Mouse (Mus musculus) left cerebral cortex, postnatal 10 days (tissue): ENCODE measurements around the gene Ogfod1. TPM values are rescaled to one million over a fixed set of nuclear protein-coding genes. Genes with fewer than 3 reads are reported as not detected.
"Not testable (repeated sequence)": the region's sequence is repeated elsewhere in the genome, so short reads cannot be mapped to it uniquely, and the experiment has no call there.

ENCODE experiments used
- DNase-seq, 2 experiments: peaks; one replicate each; pipeline ENCODE4 v3.0.0; 2021 to 2022; ENCODE audit warnings: low spot score in 2 of 2, mixed read lengths in 1 of 2; ENCODE audit errors: extremely low spot score in 1 of 2
- intact Hi-C: fragments of 180-260 bp; cut with DNase I; formaldehyde crosslinking; loops from one replicate; pipeline ENCODE4 v1.15.1; 2025
- total RNA-seq, 2 experiments: library from RNA; stranded (reverse); gene quantifications; 2 replicates each; pipeline ENCODE4 v1.2.3; 2021

Ogfod1 gene
- total RNA-seq, result 10 to 100 TPM; 36.7 to 38.1 TPM

DNA sequence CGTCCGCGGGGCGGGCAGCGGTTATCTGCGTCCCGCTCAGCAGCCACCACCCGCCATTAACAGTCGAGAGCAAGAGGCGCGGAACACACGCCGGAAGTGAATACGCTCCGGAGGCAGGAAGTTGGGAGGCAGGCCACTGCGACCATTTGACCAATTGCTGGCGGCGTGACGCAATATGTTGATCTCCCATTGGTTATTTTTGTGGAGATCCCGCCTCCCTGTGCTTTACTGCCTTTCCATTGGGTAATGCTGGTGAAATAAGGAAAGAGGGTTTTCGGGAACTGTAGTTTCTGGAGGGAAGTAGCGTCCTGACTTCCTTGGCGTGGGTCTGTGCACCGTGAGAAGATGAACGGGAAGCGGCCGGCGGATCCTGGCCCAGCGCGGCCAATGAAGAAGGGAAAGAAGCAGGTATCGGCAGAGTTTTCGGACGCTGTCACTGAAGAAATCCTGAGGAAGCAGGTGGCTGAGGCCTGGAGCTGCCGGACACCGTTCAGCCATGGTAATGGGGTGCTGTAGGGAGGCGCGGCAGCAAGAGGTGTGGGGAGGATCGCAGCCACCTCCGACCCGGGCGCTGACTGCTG lies at the start of gene Ogfod1, which contains the start of gene Nudt21:
Gene Ogfod1, plus strand, starts transcription at position 255 of the 581 bp plus-strand sequence.
Gene Nudt21, minus strand, starts transcription at position 88 of the 581 bp plus-strand sequence.
- peak; percentile 95 to 98 for DNase-seq
- intact Hi-C loops, result no loop called here

DNA sequence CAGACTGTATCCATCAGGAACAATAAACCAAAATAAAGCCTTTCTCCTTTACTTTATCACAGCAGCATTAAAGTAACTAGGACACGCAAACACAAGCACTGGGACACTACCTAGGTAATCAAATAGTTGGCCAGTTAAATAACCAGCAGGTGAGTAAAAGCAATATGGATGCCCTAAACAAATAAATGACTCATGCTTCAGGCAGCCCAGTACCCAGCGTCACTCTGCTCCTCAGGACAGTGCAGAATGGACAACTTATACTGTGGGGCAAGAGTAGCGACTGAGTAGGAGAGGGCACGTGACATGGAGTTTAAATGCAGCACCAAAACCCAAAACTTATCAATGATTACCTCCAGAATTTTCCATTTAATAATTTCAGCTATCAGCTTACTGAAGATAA lies 47.3 kb upstream of the Ogfod1 start:
- intact Hi-C loops, result no loop called here
- DNase-seq, result no peak

DNA sequence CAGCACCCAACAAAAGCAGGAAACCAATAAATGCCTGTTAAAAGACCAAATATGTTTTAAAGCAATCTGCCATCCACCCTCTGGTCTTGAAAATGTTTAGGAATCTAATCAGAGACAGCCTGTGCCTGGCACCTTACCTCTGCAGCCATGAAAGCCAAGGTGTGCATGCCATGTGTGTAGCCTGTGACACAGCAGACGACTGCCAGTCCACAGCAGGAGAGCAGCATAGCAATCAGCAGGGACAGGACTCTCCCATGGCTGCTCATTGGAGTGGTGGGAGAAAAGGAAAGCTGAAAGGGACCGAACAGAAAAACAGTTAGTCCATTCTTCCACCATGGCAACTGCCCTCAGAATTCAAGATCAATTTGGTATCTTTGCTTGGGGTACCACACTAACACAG lies 38.0 kb upstream of the Ogfod1 start:
- no peak for DNase-seq
- intact Hi-C loops, result no loop called here

DNA sequence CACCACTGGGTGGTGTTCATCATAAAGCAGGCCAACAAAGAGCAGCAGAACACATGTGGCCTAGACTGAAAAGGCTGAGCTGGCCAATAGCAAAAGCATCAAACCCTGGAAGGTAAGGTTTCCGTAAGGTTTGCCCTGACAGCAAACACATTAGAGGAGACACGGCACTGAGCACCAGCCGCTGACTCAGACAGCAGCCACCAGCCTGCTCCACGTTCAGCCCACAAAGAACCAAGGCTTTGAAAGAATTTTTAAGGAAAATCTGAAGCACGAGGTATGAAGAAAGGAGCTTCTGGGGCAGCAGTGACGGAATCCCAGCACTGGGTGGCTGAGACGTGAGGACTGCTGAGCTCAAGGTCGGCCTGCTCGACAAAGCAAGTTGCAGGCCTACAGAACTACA lies 32.9 kb upstream of the Ogfod1 start:
- intact Hi-C loops, result no loop called here
- DNase-seq, result no peak

DNA sequence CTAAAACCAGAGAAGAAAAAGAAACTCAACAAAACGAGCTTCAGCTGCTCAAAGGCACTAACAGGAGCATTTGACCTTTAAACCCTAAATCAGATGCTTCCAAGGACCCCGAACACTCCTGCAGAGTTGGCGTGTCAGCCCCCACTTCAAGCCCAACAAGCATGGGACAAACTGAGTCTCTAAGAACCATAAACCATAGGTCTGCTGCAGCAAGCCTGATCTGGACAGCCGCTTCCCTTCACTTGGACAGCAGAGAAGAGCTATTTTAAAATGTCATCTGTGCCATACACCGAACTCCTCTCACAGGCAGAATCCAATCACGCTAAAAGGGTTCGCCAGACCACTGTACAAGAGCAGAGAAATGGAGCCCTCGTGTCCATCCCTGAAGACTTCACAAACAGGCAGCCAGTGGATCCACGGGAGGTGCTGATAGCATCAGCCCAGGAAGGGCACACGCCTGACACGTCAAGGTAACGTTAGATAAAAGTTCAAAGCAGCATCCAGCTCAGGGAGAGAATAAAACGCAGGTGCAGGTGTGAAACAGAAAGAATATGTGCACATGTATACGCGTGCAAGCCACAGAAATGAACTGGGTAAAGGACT lies 27.7 kb upstream of the Ogfod1 start:
- intact Hi-C loops, result no loop called here
- no peak for DNase-seq

DNA sequence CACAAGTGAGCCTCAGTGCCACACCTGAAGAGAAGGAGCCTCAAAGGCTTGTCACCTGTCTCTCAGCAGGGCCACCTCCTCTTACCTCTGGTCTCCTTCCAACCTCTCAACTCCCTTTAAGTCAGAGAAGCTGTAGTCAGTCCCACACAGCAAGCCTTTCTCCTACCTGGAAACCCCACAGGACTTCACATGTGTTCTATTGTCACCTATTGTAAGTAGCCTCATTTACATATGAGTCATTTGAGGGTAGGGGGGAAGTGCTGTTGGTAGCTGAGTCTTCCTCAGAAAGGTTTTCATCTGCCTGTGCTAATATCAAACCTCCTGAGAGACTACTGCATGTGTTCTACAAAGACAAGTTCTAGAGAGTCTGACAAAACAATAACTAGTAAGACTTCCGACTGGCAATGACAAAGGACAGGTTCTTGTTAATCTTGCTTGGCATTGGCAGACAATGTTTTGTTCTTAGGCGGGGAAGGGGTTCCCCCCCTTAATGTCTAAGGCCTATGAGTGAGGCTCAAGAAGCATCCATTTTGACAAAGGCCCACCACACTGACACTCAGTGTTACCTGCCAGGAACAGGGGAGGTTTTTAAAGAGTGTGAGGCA lies 26.8 kb upstream of the Ogfod1 start:
- DNase-seq, result no peak
- intact Hi-C loops, result no loop called here

DNA sequence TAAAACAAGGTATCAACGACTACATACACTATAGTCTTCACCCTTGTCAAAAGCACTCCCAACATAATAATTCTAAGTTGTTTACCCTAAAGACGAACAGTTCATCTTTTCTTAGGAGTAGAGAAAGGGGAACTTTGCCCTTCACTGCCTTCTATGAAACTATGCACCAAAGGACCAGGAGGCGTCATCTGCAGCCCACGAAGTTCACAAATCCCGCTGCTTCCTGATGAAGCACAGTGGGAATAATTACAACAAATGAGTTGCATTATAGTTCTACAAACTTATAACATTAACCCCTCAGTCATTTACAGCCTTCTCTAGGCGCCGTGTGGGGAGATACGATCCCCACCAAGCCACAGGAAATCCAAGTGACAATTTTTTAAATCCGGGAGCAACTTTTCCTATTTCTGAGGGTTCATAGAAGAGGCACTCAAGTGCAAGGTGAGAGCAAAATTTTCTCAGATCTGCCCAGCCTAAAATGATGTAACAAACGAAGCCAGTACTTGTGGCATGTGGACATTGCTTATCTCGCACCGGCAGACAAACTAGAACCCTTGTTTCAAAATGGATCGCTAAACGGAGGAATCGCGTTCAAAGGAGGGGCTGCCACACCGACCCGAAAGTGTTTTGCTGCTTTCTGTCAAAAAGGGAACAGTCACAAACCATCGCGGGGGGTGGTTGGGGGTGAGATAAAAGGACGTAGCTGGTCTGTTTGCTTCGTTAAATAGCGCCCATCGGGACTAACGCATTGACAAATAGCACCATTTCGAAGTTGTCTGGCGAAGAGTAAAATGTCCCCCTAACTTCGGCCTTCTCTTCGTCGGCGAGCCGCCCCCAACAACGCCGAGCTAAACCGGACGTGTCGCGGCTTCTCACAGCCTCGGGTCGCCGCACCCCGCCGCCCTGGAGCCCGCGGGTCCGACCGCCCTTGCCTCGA lies 25.7 kb upstream of the Ogfod1 start:
- no peak for DNase-seq
- intact Hi-C loops, result no loop called here

DNA sequence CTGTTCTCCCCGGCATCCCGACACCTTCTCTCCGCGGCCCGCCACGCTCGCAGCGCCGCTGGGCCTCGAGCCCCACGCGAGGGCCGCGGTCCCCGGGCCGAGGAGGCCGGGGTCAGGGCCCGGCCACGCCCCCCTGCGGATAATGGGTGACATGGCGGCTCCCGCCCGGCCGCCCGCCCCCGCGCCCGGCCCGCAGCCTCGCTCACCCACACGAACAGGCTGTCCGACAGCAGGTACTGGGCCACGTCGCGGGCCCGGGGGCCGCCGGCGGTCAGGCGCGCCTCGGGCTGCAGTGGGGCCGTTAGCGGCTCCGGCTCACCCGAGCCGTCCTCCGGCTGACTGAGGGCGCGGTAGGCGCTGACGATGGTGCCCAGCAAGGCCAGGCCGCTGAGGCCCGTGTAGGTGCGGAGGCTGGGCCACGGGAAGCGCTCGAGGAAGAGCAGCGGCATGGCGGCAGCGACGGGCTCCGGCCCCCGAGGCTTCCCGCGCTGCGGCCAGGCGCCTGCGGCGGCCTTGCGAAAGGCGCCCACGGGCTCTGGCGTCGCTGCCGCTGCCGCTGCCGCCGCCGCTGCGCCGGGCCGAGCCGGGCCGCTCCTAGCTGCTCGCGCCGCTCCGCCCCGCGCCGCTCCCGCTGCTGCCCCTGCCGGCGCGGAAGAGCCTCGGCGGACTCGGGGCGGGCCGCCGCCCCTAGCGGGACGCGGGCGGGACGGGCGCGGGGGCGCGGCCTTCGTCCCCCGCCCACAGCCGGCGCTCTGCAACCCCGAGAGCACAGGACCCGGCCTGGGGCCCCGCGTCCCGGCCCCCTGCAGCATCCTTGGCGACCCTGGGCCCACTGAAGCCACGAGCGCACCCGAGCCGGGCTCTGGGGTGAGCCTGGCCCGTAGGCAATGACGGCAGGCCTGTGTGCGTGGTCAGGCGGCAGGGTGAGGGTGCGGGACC lies 24.7 kb upstream of the Ogfod1 start, which contains the start of gene Amfr:
Gene Amfr, minus strand, starts transcription at position 830 of the 939 bp plus-strand sequence.
- intact Hi-C loops, result no loop called here
- peak; percentile 15 to 78 for DNase-seq

DNA sequence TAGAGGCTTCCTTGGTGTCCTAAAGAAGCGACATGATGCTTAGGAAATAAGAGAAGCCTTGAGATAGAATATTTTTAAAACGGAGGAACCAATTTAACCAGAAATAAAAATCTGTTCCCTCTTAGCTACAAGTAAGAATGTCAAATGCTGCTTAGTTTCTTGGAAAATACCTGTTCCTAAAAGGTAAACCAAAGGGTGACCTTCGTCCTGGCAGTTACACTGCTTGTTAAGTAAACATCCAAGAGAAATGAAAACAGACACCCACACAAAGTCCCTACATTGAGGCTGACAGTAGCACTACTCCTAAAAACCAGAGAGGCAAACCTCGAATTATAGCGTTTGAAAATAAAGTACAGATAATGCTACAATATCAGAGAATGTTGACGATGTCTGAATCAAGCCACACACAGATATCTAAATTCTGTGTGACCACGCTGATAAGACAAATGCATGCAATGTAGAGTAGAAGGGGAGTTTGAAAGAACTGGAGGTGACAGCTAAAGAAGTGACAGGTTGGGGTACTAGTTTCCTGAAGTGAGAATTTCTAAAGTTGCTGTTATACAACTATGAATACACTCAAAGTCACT lies 23.9 kb upstream of the Ogfod1 start:
- intact Hi-C loops, result no loop called here
- DNase-seq, result no peak

DNA sequence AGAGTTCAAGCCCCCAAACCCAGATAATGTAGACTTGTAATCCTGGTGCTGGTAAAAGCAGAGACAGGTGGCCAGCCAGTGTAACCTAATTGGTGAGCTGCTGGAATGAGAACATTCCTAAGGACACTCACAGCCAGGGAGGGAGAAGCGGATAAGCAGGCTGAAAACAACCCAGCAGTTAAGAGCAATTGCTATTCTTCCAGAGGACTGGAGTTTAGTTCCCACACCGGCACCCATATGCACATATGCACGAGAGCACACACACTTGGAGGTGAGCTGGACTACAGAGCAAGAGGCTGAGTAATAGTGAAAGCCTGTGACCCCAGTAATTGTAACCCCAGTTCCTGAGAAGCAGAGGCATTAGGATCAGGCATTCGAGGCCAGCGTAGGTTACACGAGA lies 13.1 kb upstream of the Ogfod1 start:
- intact Hi-C loops, result no loop called here
- no peak for DNase-seq

DNA sequence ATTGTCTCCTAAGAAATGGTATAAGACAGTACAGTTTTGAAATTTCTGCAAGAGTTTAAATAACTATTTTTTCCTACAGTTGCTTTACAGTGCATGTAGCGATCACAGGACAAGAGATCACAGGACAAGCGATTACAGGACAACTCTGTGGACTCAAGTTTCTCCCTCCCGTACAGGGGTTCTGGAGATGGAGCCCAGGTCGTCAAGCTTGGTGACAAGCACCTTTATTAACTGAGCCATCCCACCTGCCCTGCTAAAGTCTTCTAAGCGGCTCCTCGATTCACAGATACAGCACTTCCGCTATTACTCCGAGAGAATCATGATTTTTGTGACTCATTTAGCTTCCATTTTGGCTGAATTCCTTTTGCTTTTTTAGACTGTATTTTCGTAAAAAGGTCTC lies 7.3 kb upstream of the Ogfod1 start:
- intact Hi-C loops, result no loop called here
- no peak for DNase-seq

DNA sequence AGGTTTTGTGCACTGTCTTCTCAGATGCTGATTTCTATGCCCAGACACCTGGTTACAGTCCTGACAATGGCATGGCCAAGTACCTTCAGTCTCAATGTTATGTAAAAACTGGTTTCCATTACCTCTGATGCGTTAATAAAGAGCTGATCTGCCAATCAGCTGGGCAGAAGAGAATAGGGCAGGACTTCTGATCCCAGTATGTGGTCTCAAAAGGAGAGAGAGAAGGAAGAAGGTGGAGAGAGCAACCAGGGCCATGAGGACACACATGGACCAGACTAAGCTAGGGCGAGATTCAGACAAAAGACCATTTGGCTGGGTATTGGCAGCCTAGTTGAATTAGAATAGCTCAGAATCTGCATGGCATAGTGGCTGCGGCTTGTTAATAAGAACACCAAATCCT lies 3.4 kb upstream of the Ogfod1 start:
- no peak for DNase-seq
- intact Hi-C loops, result no loop called here

DNA sequence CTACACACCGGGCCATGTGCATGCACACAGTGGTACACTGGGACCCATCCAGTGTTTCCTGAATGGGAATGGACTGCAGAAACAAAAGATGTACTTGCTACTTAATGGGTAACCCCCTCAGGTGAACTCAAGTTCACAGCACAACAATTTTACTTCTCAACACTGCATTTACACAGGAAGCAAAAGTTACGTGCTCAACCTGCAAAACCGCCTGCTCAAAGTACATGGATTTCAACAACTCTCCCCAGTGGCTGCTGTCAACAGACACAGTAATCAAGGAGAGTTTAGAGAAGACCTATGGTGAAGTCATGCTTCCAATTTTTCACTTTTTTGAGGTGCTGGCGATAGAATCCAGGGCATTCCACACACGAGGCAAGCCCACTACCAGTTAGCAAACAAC lies 1.8 kb upstream of the Ogfod1 start:
- intact Hi-C loops, result no loop called here
- DNase-seq, result no peak

DNA sequence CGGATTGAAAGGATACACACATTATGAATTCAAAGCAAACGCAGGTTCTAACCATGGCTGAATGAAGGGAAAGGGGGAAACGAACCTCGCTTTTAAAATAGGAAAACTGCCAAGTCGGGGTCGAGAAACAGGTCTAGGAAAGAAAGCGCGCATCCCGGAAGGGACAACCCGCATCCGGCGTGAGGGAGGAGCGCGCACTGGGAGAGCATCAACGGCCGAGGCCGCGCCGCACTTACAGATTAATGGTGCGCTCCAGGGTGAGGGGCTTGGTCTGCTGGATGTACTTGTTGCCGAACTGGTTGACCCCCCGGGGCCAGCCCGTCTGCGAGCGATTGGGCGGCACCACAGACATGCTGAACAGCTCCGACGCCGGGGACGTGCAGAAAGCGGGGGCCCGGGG lies 457 bp upstream of the Ogfod1 start:
- intact Hi-C loops, result not testable (repeated sequence)
- peak; percentile 46 to 82 for DNase-seq

DNA sequence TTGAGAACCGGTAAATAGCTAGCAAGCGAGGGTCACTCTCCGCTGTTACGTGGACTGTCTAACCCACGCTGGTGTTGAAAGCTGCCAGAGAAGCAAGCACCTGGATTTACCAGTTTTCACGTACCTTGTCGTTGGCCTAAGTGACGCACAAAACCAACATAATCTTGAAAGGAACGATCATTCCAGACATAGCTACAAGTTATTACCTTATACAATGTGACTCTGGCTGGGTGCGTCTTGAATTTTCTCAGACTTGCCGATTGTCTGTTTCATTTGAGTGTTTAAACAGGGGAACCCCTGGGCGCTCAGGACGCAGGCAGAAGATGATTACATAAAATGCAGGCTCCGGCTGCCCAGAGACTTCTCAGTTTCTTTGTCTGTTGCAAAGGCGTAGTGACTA lies 808 bp downstream of the Ogfod1 start:
- DNase-seq, result no peak
- intact Hi-C loops, result no loop called here

DNA sequence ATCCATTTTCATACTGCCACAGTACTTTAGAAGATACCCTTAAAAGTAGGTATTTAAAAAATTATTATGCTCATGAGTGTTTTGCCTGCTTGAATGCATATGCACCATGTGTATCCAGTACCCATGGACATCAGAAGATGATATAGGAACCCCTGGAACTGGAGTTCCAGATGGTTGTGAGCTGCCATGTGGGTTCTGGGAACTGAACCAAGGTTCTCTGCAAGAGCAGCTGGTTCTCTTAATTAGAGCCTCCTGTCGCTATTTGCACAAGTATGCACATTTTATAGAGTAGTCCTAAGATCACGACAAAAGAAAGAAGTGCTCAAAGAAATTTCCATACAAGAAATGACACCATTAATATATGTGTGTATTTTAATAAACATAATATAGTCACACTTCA lies 10.8 kb downstream of the Ogfod1 start:
- DNase-seq, result peak in 1 of 2 experiments; percentile 16
- intact Hi-C loops, result no loop called here

DNA sequence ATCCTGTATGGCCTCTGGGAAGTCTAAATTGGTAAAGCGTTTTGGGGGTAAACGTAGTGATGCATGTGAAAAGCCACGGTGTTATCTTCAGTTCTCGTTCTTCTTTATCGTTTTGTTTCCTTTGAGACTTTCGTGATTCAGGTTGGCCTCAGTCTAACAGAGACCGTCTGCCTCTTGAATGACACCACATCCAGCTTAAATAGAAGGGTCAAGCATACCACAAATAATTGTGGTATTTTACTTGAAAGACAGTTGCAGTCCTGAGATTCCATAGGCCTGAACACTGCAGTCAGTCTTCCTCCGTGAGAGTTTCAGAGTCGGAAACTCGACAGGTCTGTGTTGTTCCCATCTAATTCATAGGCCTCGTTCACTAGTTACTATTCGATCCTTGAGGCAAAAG lies 15.7 kb downstream of the Ogfod1 start:
- DNase-seq, result no peak
- intact Hi-C loops, result no loop called here
